Mouse (Mus musculus) heart, adult 2 months (tissue): ENCODE measurements around the gene Xpot.

ENCODE experiments used
- CTCF ChIP-seq: fragments of 200-600 bp; IDR thresholded peaks from 2 replicates; pipeline ENCODE4 v1.8.1; 2022; ENCODE audit warnings: antibody characterized with exemption, mild to moderate bottlenecking, moderate library complexity
- POLR2A ChIP-seq: fragments of 200-500 bp; IDR thresholded peaks from 2 replicates; pipeline ENCODE4 v1.6.1; 2011; ENCODE audit warnings: mild to moderate bottlenecking, low read depth, low read length, control low read depth; ENCODE audit not compliant: insufficient read depth

DNA sequence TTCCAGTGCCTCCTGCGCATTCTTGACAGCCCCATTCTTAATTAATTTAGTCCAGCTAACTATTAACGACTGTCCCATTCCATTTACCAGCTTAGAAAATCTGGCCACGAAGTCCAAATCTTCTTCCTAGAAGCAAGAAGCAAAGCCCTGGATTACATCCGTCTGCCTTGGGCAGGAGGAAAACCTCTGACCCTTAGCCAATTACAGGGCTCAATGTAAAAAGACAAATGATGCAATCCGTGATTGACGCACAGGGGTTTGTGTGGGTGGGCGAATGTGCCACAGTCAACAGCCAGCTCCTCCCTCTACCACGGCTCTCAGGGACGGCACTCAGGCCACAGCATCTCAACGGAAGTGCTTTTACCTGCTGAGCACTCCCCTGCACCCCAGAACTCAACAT is 14.5 kb downstream of the Xpot start:
- no peak for TF ChIP-seq CTCF
- no peak for TF ChIP-seq POLR2A
